Mouse (Mus musculus): Measurements from ENCODE around the gene Urgcp.

DNA sequence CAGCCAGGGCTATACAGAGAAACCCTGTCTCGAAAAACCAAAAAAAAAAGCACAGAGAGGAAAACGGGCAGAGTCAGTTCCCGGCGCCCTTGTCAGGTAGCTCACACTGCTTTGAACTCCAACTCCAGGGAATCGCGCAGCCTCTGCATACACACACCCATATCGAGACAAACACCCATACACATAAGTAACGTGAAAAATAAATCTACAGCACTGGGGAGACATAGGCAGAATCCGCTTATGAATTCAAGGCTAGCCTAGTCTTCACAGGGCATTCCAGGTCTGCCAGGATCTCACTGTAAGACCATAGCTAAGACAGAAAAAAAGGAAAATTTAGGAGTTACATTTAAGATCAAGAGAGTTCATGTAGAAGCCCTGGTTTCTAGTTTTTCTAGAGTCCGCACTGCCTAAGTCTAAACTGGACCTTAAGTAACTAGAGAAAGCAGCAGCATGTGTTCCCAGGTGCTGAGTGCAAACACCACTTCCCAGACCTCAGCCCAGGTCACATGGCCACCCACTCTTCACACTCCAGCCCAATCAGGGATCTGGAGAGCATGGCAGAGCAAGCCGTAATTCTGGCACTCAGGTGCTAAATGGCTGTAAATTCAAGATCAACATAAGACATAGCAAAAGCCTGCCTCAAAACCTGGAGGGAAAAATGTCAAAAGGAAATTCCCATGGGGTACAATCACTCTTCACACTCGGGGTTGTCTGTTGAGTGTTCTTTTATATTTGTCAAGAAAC, 43.4 kb downstream of the Urgcp start:
- TF ChIP-seq POLR2A (IDR thresholded peaks at IDR 0.05; ENCODE audit: insufficient read length, low read depth) (no peak), SRF (IDR thresholded peaks at IDR 0.05; ENCODE audit: control insufficient read depth, insufficient read length, low read depth) (no peak), E2F4 (IDR thresholded peaks at IDR 0.05; ENCODE audit: insufficient read depth) (no peak), TCF12 (IDR thresholded peaks at IDR 0.05; ENCODE audit: insufficient read depth, poor library complexity, severe bottlenecking) (no peak)
